Mouse (Mus musculus): ENCODE data around the gene Cyp4f37.

- TF ChIP-seq HCFC1 (IDR thresholded peaks at IDR 0.05; ENCODE audit: borderline replicate concordance, insufficient read depth, low read length), result no peak
- no peak for TF ChIP-seq MAFK (IDR thresholded peaks at IDR 0.05; ENCODE audit: insufficient read depth, low read depth, low read length)
- no peak for TF ChIP-seq CHD2 (IDR thresholded peaks at IDR 0.05; ENCODE audit: low read depth, low read length)
Observed at GRCm38 (mm10) chr17:32596494-32596893, 24.6 kb upstream of the Cyp4f37 start.
